Mouse (Mus musculus) MEL (cell line): ENCODE measurements at regions not wholly inside any gene's neighbourhood (a gene's known extent, or its start where the extent isn't known, plus 50 kb on each side); places are given as distances from the start of the nearest gene placed in this dataset.

Experiments used
- DNase-seq: peaks from one replicate; pipeline ENCODE4 v3.0.0; 2011; ENCODE audit warnings: low read depth, low spot score
- H3K27ac ChIP-seq: 2 replicates; pipeline ENCODE4 v1.5.1; 2012; ENCODE audit warnings: low read depth, mild to moderate bottlenecking, control low read depth, low read length, moderate library complexity; ENCODE audit not compliant: control insufficient read depth
- H3K27me3 ChIP-seq, 2 experiments: fragments of 150-350 bp in 1 of 2; sonication (generic) in 1 of 2; 2 replicates each; pipeline ENCODE4 v1.6.1; 2012; ENCODE audit warnings: low read length in 2 of 2, mild to moderate bottlenecking in 2 of 2, improper control_type of control experiment in 1 of 2, moderate library complexity in 1 of 2; ENCODE audit not compliant: insufficient read depth in 2 of 2, control insufficient read depth in 1 of 2
- H3K36me3 ChIP-seq, 2 experiments: 2 replicates each; pipeline ENCODE4 v1.6.1; 2012 to 2014; ENCODE audit warnings: low read length in 2 of 2, improper control_type of control experiment in 1 of 2, inconsistent platforms in 1 of 2, mild to moderate bottlenecking in 1 of 2; ENCODE audit not compliant: insufficient read depth in 2 of 2, control insufficient read depth in 1 of 2
- H3K4me1 ChIP-seq, 2 experiments: fragments of 150-350 bp in 1 of 2; sonication (generic) in 1 of 2; 2 replicates each; pipeline ENCODE4 v1.6.1; 2012; ENCODE audit warnings: low read length in 2 of 2, improper control_type of control experiment in 1 of 2, mild to moderate bottlenecking in 1 of 2; ENCODE audit not compliant: insufficient read depth in 2 of 2, control insufficient read depth in 1 of 2
- H3K4me3 ChIP-seq, 2 experiments: fragments of 150-350 bp in 1 of 2; sonication (generic) in 1 of 2; 2 replicates each; pipeline ENCODE4 v1.5.1; 2012; ENCODE audit warnings: low read depth in 2 of 2, low read length in 2 of 2, mild to moderate bottlenecking in 2 of 2, moderate library complexity in 2 of 2, control low read depth in 1 of 2, improper control_type of control experiment in 1 of 2; ENCODE audit not compliant: control insufficient read depth in 1 of 2, insufficient read depth in 1 of 2
- H3K79me2 ChIP-seq: 2 replicates; pipeline ENCODE4 v1.6.1; 2012; ENCODE audit warnings: mild to moderate bottlenecking, low read length, moderate library complexity; ENCODE audit not compliant: control insufficient read depth, poor library complexity, insufficient read depth
- H3K9ac ChIP-seq: 2 replicates; pipeline ENCODE4 v1.6.1; 2012; ENCODE audit warnings: low read depth, mild to moderate bottlenecking, control low read depth, low read length, moderate library complexity; ENCODE audit not compliant: control insufficient read depth, poor library complexity, severe bottlenecking
- H3K9me3 ChIP-seq: fragments of 150-350 bp; sonication (generic); replicated peaks from 2 replicates; pipeline ENCODE4 v1.6.1; 2012; ENCODE audit warnings: mild to moderate bottlenecking, low read length, improper control_type of control experiment, moderate library complexity; ENCODE audit not compliant: insufficient read depth
- BHLHE40 ChIP-seq: IDR thresholded peaks from 2 replicates; pipeline ENCODE4 v1.6.1; 2012; ENCODE audit warnings: low read depth, mild to moderate bottlenecking, inconsistent platforms, low read length, improper control_type of control experiment, borderline replicate concordance
- CHD1 ChIP-seq: IDR thresholded peaks from 2 replicates; pipeline ENCODE4 v1.6.1; 2012; ENCODE audit warnings: low read depth, mild to moderate bottlenecking, inconsistent platforms, low read length, improper control_type of control experiment
- CHD2 ChIP-seq: IDR thresholded peaks from 2 replicates; pipeline ENCODE4 v1.6.1; 2011; ENCODE audit warnings: low read length, improper control_type of control experiment
- CTCF ChIP-seq, 3 experiments: IDR thresholded peaks in 2 of 3; conservative IDR thresholded peaks in 1 of 3; 2 replicates each; pipeline ENCODE4 v1.5.1; 2011 to 2012; ENCODE audit warnings: low read length in 3 of 3, low read depth in 2 of 3, mild to moderate bottlenecking in 2 of 3, improper control_type of control experiment in 1 of 3, inconsistent platforms in 1 of 3, mixed read lengths in 1 of 3, moderate library complexity in 1 of 3; ENCODE audit not compliant: control insufficient read depth in 1 of 3, insufficient read depth in 1 of 3, poor library complexity in 1 of 3, severe bottlenecking in 1 of 3
- E2F4 ChIP-seq: IDR thresholded peaks from 2 replicates; pipeline ENCODE4 v1.6.1; 2011; ENCODE audit warnings: low read depth, low read length, improper control_type of control experiment, borderline replicate concordance
- EP300 ChIP-seq, 2 experiments: IDR thresholded peaks; 2 replicates each; pipeline ENCODE4 v1.6.1; 2011; ENCODE audit warnings: improper control_type of control experiment in 2 of 2, low read length in 2 of 2, low read depth in 1 of 2, mild to moderate bottlenecking in 1 of 2
- ETS1 ChIP-seq: IDR thresholded peaks from 2 replicates; pipeline ENCODE4 v1.6.1; 2012; ENCODE audit warnings: low read depth, mild to moderate bottlenecking, inconsistent platforms, low read length, improper control_type of control experiment, moderate library complexity
- GATA1 ChIP-seq: IDR thresholded peaks from 2 replicates; pipeline ENCODE4 v1.6.1; 2011; ENCODE audit warnings: low read depth, low read length, improper control_type of control experiment
- HCFC1 ChIP-seq: IDR thresholded peaks from 2 replicates; pipeline ENCODE4 v1.6.1; 2012; ENCODE audit warnings: low read depth, mild to moderate bottlenecking, inconsistent platforms, low read length, improper control_type of control experiment, moderate library complexity
- JUND ChIP-seq: IDR thresholded peaks from 2 replicates; pipeline ENCODE4 v1.6.1; 2011; ENCODE audit warnings: low read depth, mild to moderate bottlenecking, improper control_type of control experiment, low read length
- KAT2A ChIP-seq: conservative IDR thresholded peaks from 2 replicates; pipeline ENCODE4 v1.6.1; 2012; ENCODE audit warnings: low read depth, low read length, improper control_type of control experiment, inconsistent platforms
- MXI1 ChIP-seq: IDR thresholded peaks from 2 replicates; pipeline ENCODE4 v1.6.1; 2011; ENCODE audit warnings: mild to moderate bottlenecking, low read depth, low read length, improper control_type of control experiment
- MYC ChIP-seq: IDR thresholded peaks from 2 replicates; pipeline ENCODE4 v1.6.1; 2011; ENCODE audit warnings: low read depth, mild to moderate bottlenecking, low read length, improper control_type of control experiment, moderate library complexity
- NELFE ChIP-seq: IDR thresholded peaks from 2 replicates; pipeline ENCODE4 v1.6.1; 2011; ENCODE audit warnings: low read depth, low read length, improper control_type of control experiment
- NRF1 ChIP-seq: IDR thresholded peaks from 2 replicates; pipeline ENCODE4 v1.6.1; 2014; ENCODE audit warnings: low read depth, mild to moderate bottlenecking, inconsistent platforms, low read length, improper control_type of control experiment, moderate library complexity; ENCODE audit not compliant: poor library complexity, insufficient read depth, severe bottlenecking
- POLR2AphosphoS2 ChIP-seq: IDR thresholded peaks from 2 replicates; pipeline ENCODE4 v1.6.1; 2011; ENCODE audit warnings: low read length, improper control_type of control experiment
- POLR2AphosphoS5 ChIP-seq: IDR thresholded peaks from 2 replicates; pipeline ENCODE4 v1.6.1; 2012; ENCODE audit warnings: low read depth, borderline replicate concordance, mild to moderate bottlenecking, inconsistent platforms, low read length, moderate library complexity, mixed read lengths
- RAD21 ChIP-seq: IDR thresholded peaks from 2 replicates; pipeline ENCODE4 v1.6.1; 2011; ENCODE audit warnings: mild to moderate bottlenecking, low read depth, low read length, improper control_type of control experiment
- RCOR1 ChIP-seq: IDR thresholded peaks from 2 replicates; pipeline ENCODE4 v1.6.1; 2012; ENCODE audit warnings: low read depth, mild to moderate bottlenecking, inconsistent platforms, low read length, improper control_type of control experiment
- SIN3A ChIP-seq: IDR thresholded peaks from 2 replicates; pipeline ENCODE4 v1.6.1; 2012; ENCODE audit warnings: low read length, improper control_type of control experiment, inconsistent platforms
- TAL1 ChIP-seq: IDR thresholded peaks from 2 replicates; pipeline ENCODE4 v1.6.1; 2012; ENCODE audit warnings: mild to moderate bottlenecking, inconsistent platforms, low read length, moderate library complexity, mixed read lengths
- TCF12 ChIP-seq: IDR thresholded peaks from 2 replicates; pipeline ENCODE4 v1.6.1; 2014; ENCODE audit warnings: low read depth, mild to moderate bottlenecking, inconsistent platforms, low read length, improper control_type of control experiment, moderate library complexity
- UBTF ChIP-seq: IDR thresholded peaks from 2 replicates; pipeline ENCODE4 v1.6.1; 2012; ENCODE audit warnings: low read depth, mild to moderate bottlenecking, inconsistent platforms, low read length, improper control_type of control experiment, moderate library complexity, borderline replicate concordance; ENCODE audit not compliant: insufficient read depth
- ZC3H11A ChIP-seq: IDR thresholded peaks from 2 replicates; pipeline ENCODE4 v1.6.1; 2012; ENCODE audit warnings: low read depth, mild to moderate bottlenecking, inconsistent platforms, low read length, improper control_type of control experiment
- ZKSCAN1 ChIP-seq: IDR thresholded peaks from 2 replicates; pipeline ENCODE4 v1.6.1; 2012; ENCODE audit warnings: low read depth, mild to moderate bottlenecking, inconsistent platforms, low read length, improper control_type of control experiment, moderate library complexity
- ZMIZ1 ChIP-seq: IDR thresholded peaks from 2 replicates; pipeline ENCODE4 v1.6.1; 2012; ENCODE audit warnings: low read depth, mild to moderate bottlenecking, inconsistent platforms, low read length, improper control_type of control experiment, moderate library complexity

DNA sequence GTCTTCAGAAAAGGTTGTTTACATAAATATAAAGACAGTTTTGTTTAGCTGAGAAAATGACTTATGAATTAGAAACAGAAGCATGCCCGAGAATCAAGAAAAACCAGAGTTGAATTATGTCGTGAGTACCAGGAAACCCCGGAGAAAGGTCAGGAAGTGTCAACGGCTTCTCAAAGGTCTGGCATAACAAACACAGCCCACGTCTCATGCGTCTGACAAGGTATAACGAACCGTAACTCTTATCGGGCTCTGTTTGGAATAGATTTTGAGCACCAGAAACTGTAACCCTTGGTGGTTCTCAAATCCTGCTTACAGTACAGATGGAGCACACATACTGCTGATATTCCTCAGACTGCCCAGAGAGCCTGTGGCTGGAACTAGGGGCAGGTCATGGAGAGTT lies 260.9 kb upstream of the Arglu1 start:
- DNase-seq = no peak
- Histone ChIP-seq H3K4me3 (no peak overlapping the region), H3K27ac (no peak overlapping the region), H3K9me3 (no peaks in the 10 kb centered on the region), H3K36me3 (no peaks in the 10 kb centered on the region), H3K9ac (no peak overlapping the region), H3K4me1 (no peaks in the 10 kb centered on the region), H3K79me2 (no peaks in the 10 kb centered on the region), H3K27me3 (no peaks in the 10 kb centered on the region)
- TF ChIP-seq RAD21 (no peak), TAL1 (no peak), ETS1 (no peak), UBTF (no peak), HCFC1 (no peak), ZMIZ1 (no peak), NELFE (no peak), NRF1 (no peak), EP300 (IDR thresholded peaks at IDR 0.05; ENCODE audit: low read depth in 1 of 2, low read length in 2 of 2) (no peak), JUND (no peak), POLR2AphosphoS2 (no peak), CHD2 (no peak), E2F4 (no peak)

GRCm38 (mm10) chr8:8947516-8948161 lies 257.3 kb upstream of the Arglu1 start:
- Histone ChIP-seq H3K9me3 (no peaks in the 10 kb centered on the region), H3K27me3 (no peaks in the 10 kb centered on the region), H3K9ac (no peak overlapping the region), H3K4me1 (no peaks in the 10 kb centered on the region), H3K4me3 (no peak overlapping the region), H3K27ac (no peak overlapping the region), H3K36me3 (no peaks in the 10 kb centered on the region), H3K79me2 (no peaks in the 10 kb centered on the region)
- no peak for DNase-seq
- TF ChIP-seq MXI1 (no peak), CTCF (IDR thresholded peaks at IDR 0.05 in 2 of 3, conservative IDR thresholded peaks at IDR 0.05 in 1 of 3; ENCODE audit: control insufficient read depth in 1 of 3, insufficient read depth in 1 of 3, low read depth in 2 of 3, low read length in 3 of 3, poor library complexity in 1 of 3, severe bottlenecking in 1 of 3) (no peak), ZC3H11A (no peak), MYC (no peak), RCOR1 (no peak), CHD2 (no peak), BHLHE40 (no peak), GATA1 (no peak), ETS1 (no peak), CHD1 (no peak), KAT2A (no peak), POLR2AphosphoS5 (no peak), ZMIZ1 (no peak), ZKSCAN1 (no peak), TCF12 (no peak), SIN3A (no peak)
